Mouse (Mus musculus): Measurements from ENCODE around the gene Lrrc74a.

DNA sequence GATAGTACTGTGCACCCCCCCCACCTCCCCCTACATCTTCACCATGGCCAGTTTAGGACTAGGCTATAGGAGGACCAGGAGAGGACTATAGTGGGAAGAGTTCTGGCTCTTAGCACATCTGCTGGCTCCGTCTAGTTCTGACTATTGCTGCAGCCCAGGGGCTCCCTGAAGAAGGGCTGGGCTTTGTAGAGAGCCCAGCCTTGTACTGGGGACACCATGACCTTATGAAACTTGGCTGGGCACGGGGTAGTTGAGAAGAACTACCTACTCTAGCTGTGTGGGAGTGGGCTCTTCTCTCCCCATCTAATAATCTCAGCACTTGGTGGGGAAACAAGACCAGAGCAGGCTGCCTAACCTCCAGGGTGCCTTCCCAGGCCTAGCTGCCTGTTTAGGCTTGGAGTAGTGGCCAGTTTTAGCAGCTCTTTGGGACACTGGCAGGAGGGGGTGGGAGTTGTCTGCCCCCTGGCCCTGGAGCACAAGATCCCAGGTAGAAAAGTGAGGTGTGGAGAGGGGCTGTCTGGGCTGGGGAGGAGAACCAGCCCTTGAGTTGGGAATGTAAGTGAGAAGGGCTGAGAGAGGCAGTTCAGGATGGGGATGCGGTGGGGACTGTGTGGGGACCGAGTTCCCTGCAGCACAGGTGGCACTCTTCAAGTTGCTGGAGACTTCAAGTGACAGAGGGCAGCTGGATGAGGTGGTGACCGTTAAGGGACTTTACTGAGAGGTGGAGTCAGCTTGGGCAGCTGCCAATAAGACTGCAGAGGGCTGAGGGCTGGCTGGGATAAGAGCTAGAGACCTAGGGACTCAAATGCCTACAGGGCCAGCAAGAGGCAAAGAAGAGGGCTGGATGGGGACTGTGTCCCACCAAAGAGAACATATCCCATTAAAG lies 41.5 kb upstream of the Lrrc74a start:
- no peak for TF ChIP-seq EP300 (IDR thresholded peaks at IDR 0.05; ENCODE audit: low read depth)
- TF ChIP-seq CTCF (IDR thresholded peaks at IDR 0.05; ENCODE audit: low read depth) = no peak
